Mouse (Mus musculus) CD8-positive naive resting alpha-beta T cell, adult 2 months (primary cell): ENCODE measurements around the gene Ints5.
"Not testable (repeated sequence)": the region's sequence is repeated elsewhere in the genome, so short reads cannot be mapped to it uniquely, and the experiment has no call there.

Experiments used
- DNase-seq, 2 experiments: peaks; one replicate each; pipeline ENCODE4 v3.0.0; 2022; ENCODE audit warnings: low read depth in 2 of 2, low spot score in 2 of 2

Ints5 gene

DNA sequence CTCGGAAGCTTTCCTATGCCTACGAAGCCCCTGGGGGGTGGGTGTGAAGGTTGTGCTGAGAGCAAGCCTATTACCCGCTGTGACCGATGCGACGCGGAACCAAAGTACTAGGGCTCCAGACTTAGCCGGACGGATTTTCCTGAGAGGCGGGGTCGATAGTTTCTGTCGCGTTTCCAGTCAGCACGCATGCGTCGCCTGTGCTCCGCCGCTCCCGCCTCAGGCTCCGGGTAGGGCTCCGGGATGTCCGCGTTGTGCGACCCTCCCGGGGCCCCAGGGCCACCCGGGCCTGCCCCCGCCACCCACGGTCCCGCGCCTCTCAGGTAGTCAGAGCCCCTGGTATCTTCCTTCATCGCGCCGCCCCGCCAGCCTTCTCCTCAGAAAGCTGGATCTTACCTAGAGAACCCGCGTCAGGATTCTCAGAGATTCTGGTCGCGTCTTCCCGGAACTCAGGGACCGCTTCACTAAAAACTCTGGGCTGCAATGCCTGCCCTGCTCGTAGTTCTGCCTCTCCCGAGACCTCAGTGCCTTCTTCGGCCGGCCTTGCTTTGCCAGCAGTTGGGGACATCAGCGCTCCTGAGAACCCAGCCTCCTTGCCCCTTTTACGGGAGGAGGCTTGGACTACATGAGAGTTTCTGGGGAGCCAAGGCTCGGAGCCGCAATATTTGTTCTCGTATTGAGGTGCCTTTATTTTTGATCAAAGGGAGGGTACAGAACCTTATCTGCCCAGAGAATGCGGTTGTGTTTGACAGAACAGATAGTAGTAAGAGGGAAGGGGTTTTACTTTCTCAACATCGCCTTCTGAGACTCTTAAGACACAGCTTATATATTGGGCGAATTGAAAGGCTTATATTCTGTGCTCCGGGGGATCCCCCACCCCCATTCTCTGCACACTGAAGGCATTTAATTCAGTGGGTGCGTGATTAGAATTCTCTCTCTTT lies at the start of gene Ints5:
Gene Ints5 (plus strand): TSS at position 177 of the 938 bp plus-strand sequence.
- DNase-seq = peak; percentile 76 to 85

DNA sequence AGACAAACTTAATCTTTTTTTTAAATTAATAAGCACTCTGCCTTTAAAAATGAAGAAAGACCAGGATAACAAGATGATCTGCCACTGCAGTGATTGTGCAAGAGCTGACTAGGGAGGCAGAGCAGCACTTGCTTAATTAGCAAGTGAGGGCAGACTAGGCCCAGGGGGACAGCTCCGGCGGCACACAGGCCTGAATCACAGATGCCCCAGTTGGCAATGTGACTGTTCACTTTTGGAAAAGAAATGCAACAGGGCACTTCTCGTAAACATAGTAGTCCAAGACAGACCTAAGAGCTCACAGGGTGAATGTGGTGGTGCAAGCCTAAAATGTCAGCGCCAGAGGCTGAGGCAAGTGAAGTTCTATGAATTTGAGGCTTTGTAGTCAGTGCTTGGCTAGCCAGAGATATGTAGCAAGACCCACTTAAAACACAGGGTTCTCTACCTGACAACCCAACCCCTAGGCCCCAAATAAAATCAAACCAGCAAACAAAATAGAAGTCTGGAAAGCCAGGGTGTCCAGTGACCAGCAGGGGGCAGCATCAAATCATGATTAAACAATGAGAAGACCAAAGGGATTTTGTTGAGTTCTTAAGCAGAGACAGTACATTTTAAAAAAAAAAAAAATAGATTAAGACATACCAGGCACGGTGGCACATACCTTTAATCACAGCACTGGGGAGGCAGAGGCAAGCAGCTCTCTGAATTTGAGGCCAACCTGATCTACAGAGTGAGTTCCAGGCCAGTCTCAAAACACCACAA lies 48.3 kb upstream of the Ints5 start:
- peak; percentile 71 to 88 for DNase-seq

DNA sequence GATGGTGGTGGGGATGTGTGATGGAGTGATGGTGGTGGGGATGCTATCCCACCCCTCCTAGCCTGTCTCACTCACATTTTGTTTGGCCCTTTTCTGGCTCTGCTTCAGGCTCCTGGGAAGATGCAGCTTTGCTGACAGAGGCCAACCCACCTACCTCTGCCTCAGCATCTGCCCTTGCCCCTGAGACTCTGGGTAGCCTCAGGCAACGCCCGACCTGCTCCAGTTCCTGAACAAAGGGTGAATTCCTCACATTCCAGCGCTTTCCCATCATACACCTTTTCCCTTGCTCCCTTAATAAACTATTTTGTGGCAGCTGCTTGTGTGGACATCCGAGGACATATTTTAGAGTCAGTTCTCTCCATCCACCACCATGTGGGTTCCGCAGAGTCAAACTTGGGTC lies 44.4 kb upstream of the Ints5 start:
- DNase-seq = no peak

DNA sequence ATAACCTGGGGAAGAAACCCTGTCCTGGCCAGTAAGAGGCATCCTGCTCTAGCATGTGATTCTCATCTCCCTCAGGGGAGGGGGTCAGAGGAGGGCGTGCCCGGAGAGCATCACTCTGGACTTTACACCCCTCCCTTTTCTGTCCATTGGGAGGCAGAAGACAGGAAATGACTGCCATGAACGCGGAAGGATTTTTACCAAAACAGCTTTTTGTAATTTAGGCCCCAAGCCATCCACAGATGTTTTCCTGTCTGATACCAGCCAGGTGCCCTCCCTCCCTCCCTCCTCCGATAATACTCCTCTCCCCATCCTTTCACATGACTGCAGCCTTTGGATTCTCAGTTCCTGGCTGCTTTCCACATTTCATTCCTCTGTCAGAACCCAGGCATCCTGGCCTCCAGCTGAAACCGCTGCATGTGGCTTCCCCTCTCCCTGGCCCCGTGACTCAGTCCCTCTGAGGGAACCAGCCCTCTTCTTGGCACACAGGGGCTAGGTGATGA lies 42.4 kb upstream of the Ints5 start, which contains the start of gene Lrrn4cl:
Gene Lrrn4cl (plus strand): TSS at position 367 of the 500 bp plus-strand sequence.
- no peak for DNase-seq

DNA sequence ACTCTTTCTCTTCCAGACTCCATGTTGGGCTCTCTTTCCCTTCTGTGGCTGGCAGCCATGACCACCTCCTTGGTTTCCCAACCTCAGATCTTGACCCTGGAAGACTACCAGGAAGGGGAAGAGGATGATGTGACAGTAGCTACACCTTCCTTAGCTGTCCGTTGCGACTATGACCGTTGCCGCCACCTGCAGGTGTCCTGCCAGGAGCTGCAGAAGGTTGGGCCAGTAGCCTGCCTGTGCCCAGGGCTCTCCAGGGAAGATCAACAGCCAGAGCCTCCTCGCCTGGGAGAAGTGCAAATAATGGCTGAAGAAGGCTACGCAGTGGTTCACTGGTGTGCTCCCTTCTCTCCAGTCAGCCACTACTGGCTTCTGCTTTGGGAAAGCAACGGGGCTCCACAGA lies 41.2 kb upstream of the Ints5 start:
- DNase-seq = no peak

DNA sequence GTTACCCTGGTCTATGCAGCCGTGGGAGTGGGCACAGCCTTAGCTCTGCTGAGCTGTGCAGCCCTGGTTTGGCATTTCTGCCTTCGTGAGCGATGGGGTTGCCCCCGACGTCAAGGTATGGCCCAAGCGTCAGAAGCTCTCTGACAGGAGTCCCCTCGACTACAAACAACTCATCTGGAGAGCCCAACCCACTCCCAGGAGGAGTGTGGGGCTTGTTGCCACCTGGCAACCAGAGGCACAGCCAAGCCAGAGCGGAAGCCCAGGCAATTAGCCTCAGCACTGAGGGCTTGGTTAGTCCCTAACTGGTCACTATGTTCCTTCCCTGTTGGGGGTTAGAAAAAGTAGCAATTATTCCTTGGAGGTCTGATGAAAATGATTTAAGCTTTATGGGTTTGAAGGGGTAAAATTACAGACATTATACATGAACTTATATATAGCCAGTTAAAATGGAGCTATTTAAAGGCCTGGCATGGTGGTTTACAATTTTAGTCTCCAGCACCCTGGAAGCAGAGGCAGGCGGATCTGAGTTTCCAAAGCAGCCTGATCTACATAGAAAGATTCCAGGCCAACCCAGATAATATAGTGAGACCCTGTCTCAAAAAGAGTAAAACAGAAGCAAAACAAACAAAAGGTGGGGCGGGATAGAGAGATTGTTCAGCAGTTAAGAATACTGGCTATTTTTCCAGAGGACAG lies 40.4 kb upstream of the Ints5 start:
- DNase-seq = no peak

GRCm38 (mm10) chr19:8853117-8853516 lies 39.7 kb upstream of the Ints5 start:
- DNase-seq = no peak

DNA sequence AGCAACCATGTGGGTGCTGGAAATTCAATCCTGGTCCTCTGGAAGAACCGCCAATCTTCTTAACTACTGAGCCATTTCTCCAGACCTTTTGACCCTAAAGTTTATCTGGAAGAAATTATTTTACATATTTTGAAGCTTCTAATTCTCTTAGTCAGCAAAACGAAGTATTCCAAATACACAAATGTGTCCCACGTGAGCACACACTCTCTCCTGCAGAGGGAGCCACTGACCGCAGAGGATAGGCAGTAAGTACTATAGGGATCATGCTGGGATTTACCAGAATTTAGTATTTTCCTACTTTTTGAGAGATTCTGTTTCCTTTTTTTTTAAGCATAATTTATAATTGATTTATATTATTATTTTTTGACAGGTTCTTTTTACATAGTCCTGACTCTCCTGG lies 35.1 kb upstream of the Ints5 start:
- DNase-seq = no peak

DNA sequence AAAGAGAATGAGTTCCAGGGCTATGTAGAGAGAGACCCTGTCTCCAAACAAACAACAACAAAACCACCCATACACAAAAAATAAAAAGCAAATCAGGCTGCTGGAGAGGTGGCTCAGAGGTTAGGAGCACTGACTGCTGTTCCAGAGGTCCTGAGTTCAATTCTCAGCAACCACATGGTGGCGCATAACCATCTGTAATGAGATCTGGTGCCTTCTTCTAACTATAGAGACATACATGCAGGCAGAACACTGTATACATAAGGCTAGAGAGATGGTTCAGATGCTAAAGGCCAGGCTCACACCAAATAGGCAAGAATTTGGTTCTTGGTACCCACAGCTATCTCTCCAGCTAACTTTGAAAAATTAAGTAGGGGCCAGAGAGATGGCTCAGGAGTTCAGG lies 33.8 kb upstream of the Ints5 start:
- peak; percentile 43 to 47 for DNase-seq

DNA sequence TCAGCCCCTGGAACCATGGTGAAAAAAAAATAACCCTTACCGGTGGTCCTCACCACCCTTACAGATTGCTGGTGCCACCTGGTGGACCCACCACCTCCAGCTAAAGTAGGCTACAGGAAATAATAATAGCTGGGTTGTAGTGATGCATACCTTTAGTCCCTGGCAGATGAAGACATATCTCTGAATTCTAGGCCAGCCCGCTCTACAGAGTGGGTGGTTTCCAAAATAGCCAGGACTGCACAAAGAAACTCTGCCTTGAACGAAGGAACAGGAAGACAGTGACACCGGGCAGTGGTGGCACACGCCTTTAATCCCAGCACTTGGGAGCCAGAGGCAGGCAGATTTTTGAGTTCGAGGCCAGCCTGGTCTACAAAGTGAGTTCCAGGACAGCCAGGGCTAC lies 28.5 kb upstream of the Ints5 start:
- DNase-seq = no peak

GRCm38 (mm10) chr19:8870381-8870780 lies 22.4 kb upstream of the Ints5 start:
- not testable (repeated sequence) for DNase-seq

DNA sequence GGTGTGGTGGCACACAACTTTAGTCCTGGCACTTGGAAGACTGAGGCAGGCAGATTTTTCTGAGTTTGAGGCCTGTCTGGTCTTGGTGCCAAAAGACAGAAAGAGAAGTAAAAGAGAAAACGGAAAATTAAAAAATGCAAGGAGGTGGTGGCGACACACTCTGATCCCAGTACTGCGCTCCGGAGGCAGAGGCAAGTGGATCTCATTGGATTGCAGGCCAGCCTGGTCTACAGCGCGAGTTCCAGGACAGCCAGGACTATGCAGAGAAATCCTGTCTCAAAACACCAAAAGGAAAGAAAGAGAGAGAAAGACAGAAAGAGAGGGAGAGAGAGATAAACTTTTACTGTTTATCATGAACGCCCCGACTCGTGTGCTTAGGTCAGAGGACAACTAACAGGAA lies 22.0 kb upstream of the Ints5 start:
- DNase-seq = no peak

- DNase-seq = peak; percentile 89 to 95
Observed at GRCm38 (mm10) chr19:8871267-8872186, 21.3 kb upstream of the Ints5 start, which contains the start of gene Ubxn1. TSS of gene Ubxn1 (plus strand) at chr19:8871496.

DNA sequence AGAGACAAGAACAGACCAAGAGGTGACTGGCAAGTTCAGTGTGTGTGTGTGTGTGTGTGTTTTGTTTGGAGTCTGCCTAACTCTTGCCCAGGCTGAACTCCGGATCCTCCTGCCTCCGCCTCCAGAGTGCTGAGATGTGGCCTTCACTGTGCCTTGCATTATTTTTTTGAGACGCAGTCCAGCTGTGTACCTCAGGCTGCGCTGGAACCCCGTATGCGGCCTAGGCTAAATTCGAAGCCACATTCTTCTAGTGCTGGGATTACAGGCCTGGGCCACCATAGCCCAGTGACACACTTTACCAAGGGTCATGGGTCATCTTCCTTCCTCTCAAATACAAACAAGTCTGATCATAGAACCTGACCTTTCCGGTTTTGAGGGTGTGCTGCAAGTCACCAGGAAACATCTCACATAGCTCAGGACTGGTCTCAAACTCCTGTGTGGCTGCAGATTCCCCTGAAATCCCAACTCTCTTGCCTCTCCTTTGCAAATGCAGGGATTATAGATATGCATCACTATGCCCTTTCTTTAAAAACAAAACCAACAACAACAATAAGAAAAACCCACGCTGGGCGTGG lies 20.5 kb upstream of the Ints5 start:
- DNase-seq = no peak

DNA sequence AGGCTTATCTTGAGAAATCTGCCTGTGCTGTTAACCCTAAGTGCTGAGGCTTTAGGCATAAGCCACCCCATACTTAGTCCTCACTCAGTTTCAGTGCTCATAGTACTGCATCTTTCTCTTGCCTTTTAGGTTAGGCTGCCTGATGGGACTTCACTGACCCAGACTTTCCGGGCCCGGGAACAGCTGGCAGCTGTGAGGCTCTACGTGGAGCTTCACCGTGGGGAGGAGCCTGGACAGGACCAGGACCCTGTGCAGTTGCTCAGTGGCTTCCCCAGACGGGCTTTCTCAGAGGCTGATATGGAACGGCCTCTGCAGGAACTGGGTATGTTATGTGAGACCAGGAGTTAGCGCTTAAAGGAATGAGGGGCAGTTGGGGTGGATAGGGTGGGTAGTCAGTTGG lies 17.8 kb upstream of the Ints5 start:
- DNase-seq = no peak

DNA sequence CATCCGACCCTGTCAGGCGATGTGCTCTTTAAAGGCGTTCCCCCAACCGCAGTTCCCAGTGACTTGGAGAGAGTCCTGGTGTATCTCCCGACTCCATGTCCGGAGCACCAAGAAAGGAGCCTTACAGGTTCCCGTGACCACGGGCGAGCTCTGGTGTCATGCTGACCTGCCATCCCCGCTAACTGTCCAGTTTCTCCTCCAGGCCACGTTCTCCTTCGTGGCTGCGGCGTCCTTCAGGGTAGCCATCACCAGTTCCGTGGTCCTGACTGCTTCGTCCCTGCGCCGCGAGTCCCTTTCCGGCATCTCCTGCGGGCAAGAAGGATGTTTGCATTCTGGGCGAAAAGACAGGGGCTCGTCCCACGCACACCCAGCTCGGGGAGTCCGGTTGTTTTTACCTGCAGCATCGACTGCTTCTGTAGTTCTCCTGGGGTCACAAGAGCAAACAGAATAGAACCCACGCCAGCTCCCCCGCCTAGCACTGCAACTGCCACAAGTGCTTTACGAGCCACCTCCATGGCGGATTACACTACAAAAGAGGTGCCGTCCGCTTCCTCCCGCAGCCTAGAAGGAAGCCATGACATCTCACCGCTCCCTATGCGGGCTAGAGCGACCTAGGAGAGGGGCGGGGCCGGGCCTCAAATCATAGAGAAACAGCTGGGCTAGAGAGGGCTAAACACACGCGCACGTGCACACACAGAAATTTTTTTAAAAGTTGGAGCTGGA lies 12.3 kb upstream of the Ints5 start, which contains the start of gene Uqcc3:
Gene Uqcc3 (minus strand): TSS at position 613 of the 723 bp plus-strand sequence.
- DNase-seq = peak; percentile 83 to 90

DNA sequence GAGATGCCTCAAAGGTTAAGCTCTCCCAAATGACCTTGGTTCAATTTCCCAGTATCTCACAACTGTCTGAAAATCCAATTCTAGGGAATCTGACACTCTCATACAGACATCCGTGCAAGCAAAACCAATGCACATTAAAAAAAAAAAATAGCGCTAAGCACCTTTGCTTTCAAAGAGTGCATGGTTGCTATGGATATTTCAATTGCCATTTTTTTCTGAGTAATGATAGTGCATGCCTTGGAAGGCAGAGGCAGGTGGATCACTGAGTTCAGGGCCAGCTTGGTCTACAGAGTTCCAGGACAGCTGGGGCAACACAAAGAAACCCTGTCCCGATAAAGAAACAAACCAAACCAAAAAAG lies 11.8 kb upstream of the Ints5 start:
- no peak for DNase-seq

DNA sequence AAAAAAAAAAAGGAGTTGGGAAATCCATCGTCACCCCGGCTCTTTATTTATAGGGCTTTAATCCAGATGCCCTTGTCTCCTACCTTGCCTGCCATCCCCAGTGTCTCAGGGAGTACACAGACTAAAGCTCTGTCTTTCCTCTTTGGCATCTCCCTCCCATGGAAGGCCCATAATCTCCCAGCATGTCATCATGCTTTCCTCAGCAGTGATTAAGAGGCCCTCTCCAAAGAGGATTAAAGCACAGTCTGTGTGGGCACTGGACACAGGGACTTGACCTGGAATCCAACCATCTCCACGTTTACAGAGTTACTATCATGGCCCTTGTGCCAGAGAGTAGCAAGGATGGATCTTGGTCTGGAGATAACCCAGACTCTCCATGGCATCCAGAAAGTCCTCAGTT lies 9.2 kb upstream of the Ints5 start, which contains the start of the genes Lbhd1 and Gm49403:
Gene Lbhd1 (plus strand): TSS at position 117 of the 400 bp plus-strand sequence.
Gene Gm49403 (plus strand): TSS at position 315 of the 400 bp plus-strand sequence.
- DNase-seq = no peak
